Mouse (Mus musculus): Measurements from ENCODE around the gene Npm1.

Gene Npm1

DNA sequence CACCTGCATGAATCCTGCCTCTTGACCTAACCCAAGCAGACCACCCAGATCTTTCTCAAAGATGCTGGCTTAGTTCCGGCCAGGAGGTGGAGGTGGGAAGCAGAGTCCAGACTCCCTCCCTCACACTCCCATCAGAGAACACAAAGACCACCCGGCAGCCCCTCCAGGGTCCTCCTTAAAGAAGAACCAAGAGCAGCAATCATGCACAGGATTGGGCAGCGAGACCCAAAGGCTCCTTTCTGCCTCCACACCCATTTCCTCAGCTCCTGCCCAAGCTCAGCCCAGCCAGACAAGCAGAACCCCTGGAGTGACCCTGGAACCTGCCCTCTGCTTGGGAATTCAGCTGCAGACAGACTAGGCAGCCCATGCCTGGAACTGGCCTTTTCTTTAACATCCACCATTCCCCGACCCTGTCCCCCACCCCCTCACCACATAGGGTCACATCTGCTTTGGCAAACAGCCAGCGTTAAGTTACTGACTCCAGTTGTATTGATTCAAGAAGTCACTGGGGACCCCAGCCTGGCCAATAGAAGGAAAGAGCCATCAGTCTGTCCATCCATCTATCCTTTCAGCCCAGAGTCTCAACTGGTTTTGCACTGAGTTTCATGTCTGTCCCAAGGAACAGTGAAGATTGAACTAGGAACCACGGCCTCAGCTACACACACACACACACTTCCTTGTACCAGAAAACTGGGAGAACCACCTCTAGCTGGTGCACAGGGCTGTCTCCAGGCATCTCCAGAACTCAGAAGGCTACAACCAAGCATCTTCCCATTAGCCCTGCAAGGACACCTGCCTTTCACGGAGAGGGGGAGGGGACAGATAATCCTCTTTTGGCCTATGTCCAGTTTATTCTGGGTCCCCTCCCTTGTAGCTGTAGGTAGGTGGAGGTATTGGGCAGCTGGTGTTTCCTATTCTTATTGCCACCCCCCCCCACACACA lies 17.5 kb downstream of the Npm1 start:
- no peak for DNase-seq

DNA sequence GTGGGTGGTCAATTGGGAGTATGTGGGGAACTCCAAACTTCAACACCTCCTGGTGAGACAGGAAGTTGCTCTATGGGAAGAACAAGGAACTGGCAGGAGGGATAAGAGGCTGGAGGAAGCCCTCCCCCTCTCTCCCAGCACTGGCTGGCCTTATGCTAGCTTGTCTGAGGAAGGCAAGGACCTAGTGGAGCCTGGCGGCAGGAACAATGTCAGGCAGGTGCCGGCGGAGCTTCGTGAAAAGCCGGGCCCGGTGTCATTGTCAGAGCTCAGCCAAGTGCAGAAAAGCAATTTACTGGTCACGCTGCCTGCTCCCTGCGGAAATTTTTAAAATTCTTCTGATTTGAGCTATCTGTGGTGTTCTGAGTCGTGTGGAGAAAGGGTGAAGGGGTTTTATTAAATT lies 19.1 kb downstream of the Npm1 start:
- DNase-seq: no peak

DNA sequence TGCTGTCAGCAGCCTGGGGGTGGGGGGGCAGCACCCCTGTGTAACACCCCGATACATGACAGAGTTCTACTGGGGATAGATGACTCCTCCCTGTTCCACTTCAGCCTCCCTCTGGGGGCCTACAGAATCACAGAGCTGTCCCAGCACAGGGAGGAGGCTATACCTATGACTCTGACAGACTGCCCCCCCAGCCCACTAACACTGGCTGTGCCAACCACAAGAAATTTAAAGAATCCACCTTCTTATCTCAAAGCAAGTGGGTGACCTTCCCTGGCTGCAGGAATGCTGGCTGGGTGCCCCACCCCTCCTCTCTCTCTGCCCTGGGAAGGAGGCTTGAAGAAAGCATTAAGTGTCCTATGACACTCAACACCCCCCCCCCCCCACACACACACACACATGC lies 20.2 kb downstream of the Npm1 start:
- no peak for DNase-seq

DNA sequence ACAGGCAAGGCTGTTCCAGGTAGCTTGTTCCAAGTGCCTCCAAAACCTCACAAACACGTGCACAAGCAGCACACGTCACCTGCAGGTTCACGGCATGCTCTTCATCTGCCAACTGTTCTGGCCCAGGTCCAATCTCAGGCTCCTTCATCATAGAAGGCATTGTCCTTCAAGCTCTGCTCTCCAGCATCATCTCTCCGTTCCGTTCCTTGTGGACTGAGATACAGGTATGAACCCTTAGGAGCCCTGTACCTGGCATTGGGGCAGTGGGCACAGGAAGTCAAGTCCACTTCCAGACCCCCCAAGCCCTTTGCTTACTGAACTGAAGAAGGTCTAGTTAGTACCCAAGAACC lies 22.9 kb downstream of the Npm1 start:
- no peak for DNase-seq

DNA sequence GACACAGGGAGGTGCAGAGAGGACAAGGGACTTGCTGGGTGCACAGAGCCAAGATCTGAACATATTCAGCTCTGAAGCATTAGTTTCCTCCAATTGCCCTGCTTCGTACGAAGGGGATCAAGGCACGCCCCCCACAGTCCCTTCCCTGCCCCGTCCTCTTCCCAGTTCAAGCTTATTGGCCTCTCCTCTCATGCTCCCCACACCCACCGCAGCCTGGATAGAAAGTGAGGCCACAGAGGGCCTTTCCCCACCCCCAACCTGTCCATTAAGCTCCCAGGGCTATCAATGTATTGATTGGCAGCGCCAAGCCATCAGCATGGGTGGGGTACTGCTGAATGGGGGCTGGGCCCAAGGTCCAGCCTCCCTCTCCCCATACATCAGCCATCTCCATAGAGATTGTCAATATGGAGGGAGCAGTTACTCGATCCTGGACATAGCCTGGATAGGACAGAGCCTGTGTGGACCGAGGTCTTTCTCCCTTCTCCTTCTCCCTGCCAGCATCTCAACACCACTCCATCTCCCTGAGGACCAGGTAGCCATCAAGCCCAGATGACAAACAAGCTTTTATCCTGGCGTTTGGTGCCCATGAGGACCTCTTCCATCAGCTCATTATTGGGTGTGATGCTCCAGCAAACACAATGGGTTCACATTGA lies 23.4 kb downstream of the Npm1 start:
- no peak for DNase-seq

DNA sequence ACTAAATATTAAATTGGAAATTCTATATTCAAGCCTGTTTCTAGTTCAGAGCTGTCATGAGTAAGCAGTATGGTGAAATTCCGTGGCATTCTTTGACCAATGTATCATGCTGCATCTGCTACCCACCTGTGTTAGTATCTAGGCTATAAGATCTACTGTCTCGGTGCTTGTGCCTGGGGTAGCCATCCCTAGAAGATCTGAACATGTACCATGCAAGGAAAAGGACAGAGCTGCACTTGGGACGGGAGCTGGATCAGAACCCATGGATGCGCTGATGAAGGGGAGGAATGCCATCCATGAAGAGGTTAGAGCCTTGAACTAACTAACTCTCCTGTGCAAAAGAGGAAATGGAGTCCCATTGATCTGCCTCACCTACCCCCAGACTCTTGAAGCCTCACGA lies 24.3 kb downstream of the Npm1 start:
- no peak for DNase-seq

DNA sequence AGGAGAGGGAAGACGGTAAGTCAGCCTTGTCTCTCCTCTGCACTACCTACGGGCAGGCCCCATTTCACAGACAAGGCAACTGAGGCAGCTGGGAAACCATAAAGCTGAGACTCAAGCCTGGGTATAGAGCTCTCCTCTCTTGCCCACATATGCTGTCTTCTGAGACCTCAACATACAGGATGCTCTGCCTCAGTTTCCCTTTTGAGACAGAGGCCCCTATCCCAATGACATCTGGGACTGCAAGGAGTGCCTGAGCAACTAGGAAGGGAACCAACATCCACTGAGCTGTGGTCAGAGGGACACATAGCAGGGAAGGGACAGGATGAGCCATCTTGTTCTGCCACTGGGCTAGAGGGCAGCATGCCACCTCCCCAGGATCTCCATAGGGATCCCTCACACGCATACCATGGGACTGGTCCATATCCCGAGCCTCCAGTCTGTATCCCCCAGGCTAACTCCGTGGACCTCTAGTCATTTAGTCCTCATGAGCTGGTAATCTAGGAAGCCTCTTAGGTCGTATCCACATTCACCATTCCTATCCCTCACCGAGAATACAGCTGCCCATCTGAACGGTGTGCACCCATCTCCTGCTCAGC lies 28.5 kb downstream of the Npm1 start:
- no peak for DNase-seq

DNA sequence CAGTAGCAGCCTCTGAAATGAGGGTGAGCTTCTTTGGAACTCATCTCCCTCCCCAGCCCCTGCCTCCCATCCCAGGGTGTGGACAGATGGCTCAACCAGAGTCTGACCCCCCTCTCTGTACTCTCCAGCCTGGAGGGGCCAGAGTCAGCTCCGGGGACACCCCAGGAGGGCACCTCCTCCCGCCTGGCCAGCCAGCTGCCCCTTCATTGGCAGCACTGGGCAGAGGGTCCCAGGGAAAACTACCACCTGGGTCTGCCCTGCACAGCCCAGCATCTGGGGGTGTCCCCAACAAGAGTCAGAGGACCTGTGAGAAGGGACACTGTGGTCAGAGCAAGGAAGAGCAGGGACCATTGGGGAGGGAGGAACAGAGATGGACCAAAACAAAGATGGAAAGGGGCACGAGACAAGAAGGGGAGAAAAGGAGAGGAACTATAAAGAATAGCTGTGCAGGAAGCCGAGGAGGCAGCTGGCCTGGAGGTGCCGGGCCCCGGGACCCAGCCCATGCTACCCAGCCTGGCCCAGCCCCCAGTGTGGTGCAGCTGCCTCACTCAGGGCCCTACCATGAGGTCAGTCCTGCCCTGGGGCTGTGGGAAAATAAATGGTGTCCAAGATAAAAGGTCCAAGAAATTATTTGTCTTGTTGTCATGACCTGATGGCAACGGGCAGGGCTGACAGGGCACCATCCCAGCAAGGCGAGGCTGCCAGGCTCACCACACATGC lies 30.2 kb downstream of the Npm1 start:
- no peak for DNase-seq

DNA sequence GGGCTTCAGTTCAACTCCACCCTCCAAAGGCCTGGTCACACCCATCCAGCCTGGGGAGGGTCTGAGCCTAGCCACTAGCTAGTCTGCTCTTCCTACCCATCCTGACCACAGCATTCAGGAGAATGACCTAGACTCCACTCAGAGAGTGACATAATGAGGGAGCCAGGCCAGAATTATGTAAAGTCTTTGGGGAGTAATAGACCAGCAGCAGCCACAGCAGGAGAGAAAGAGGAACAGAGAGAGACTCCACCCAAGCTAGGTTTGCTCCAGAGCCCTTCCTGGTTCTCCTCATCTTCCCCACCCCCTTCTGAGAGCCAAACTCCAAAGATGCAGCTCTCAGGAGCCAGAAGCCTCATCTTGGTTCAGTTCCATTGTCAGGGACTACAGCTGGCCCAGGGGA lies 35.9 kb downstream of the Npm1 start:
- no peak for DNase-seq

DNA sequence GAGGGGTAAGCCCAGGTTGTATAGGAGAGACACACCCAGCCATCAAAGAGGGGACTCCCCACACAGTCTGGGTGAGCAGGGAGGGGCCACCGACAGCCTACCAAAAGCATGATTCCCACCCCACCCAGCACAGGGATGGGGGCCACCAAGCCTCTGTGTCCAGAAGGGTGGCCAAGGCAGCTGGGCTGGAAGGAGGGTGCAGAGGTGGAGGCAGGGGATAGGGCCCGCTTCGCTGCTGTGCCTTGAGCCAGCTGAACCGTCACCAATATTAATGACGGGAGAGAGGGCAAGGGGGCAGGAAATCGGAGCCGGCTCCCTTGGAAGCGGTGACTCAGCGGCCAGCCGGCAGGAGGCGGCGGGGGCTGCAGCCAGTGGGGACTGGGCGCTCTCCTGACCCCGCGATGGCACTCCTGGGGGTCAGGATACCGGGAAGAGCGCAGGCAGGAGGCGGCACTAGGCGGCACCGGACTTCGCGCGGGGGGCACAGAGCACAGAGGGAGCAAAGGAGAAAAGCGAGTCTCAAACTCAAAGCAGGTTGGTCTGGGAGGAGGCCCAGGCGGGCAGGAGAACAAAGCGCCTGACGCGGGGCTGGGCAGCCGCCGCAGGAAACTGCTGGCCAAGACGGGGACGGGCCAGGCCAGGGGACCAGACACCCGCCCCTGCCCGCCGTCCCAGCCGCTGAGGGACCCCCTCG lies 40.3 kb downstream of the Npm1 start:
- no peak for DNase-seq

DNA sequence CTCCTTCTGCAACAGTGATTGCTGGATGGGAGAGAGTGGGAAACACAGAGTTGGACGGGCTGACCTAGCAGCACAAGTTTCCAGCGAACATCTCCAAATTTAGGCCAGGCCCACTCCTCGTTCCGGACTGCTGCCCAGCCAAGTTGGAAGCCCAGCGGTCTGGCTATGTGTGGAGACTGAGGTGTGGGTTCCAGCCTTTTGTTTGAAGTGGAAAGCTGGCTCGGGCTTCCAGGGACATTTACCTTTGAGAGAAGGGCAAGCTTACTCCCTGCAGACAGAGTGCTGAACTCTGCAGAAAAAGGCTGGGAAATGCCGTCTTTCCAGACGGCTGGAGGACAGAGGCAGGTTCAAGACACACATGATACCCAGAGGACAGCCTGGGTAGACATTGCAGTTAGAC lies 43.5 kb downstream of the Npm1 start:
- no peak for DNase-seq

DNA sequence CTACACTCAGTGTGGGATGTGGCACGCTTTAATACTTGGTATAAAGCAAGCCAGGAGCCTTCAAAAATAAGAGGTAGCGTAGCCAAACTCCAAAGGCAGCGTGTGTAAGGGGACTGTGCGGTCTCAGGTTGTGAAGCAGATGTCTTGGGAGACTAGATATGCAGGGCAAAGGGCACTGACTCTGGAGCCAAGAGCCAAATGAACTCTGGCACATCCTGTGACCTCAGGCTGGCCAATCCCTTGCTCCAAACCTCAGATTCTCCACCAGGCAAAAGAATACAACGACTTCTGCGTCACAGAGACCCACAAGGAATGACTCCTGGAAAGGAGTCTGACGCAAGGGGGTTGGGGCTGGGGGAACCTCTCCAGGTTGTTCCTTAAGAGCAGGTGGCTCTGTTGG lies 43.9 kb downstream of the Npm1 start:
- no peak for DNase-seq

DNA sequence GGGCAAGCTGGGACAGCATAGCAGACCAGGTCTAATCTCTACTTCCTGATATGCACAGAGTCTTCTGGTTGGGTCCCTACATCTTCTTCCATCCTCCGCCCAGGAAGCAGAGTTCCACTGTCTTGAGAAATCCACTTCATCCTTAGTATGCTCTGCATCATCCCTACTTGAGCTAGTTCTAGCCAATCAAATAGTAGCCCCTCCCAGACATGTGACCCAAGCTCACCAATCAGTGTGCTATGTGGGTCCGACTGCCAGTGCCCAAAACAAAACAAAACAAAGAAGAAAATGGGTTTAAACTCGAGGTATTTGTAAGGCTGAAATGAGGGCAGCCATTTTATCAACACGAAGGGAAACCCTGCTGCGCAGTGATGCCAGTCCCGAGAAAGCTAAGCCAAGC lies 44.5 kb downstream of the Npm1 start:
- DNase-seq: no peak

DNA sequence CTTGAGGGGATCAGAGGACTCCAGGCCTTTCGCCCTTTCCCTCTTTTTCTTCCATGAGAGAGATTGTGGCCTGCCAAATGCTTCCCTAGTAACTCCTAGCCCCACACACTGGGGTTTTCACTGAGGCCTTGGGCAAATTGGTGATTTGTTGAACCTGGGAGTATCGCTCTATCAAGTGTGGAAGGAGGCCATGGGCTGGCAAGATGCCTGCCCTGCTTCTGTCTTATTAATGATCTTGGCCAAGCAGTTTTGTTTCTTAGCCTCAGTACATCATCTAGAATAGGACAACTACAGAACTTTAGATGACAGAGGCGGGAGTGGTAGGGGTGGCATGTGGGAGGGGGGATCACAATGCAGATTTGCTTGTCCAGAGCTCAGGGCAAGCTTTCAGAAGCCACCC lies 47.2 kb downstream of the Npm1 start:
- no peak for DNase-seq

DNA sequence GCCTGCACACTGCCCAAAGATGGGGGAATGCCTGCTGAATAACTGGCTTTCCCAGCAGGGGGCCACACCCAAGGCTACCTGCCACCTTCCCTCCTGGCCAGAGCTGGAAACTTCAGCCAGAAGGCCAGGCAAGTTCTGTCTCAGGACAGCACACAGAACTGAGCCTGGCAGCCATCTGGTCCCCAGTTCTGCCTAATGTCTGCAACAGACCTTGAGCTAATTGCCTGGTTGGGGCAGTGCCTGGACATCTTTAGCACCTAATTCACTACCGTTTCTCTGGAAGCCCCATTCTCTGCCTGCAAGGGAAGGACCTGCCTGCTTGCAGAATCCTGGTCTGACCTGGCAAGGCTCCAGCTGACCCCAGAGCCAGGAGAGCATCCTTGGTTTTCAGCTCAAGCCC lies 50.6 kb downstream of the Npm1 start:
- DNase-seq: no peak

DNA sequence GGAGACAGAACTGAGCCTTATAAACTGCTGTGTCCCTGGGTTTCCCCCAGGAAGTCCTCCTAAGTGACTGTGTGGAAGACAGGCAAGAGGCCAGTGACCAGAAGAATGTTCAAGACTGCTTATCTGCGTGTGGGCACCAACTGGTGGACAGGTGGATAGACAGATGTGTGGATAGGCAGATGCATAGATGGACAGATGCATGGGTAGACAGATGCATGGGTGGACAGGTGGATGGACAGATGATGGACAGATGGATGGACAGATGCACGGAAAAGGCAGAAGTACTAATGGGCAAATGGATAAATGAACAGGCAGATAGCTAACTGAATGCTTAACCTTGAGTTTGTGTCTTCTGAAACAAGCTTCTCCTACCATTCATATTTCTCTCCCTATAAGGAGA lies 52.9 kb downstream of the Npm1 start:
- DNase-seq: no peak

DNA sequence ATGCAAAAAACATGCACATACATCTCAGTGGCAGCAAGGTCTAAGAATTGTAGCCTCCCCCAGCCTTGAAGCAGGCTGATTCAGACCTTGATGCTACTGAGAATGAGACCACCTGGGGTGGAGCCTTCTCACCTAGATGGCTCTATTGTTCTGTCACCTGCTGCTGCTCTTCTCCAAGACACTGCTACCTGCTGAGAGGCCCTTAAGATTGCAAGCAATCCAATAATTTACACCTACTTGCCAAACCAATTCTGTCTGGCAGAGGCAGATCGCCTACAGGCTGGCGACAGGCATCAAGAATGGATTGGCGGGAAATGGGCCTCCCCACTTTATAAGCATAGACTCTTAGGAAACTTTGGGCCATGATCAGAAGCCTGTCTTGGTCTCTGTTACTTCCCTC lies 55.5 kb downstream of the Npm1 start:
- no peak for DNase-seq

DNA sequence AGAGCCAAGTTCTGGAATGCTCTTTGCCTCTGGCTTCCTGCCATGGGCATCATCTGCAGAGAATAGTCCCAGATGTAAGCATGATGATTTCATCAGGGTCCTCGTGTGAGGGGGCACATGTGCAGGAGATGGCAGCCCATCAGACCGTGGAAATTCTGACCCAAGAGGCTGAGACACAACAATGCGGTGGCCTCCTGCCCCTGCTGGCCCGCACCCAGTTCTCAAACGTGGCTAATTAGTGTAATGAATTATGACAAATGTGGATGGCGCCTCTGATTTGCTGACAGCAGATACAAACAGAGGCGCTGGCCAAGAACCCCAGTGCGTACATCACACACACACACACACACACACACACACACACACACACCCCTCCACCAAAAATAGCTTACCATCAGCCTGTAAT lies 58.1 kb downstream of the Npm1 start:
- DNase-seq: no peak

DNA sequence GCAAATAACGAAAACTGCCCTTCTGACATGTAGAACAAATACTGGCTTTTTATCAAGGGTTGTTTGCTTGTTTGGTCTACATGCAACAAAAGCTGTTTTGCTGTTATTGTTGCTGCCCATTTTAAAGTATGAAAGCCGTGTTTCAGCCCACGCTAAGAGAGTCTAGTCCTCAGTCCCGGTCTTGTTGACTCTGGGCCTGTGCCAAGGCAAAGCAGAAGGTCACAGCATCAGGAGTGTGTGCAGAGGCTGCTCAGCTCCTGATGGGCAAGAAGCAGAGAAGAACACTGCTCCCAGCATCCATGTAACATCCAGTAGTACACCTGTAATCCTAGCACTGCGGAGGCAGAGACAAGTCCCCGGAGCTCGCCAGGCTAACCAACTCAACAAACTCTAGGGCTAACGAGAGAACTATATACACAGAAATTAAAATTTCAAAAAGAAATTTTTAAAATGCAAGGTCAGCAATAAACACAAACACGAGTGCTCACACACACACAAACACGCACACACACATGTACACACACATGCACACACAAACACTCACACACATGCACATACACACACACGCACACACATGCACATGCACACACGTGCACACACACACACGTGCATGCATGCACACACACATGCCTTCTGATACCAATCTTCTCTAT lies 59.6 kb downstream of the Npm1 start:
- no peak for DNase-seq
